Mouse (Mus musculus): ENCODE measurements around the gene Gm5678.
A peak's percentile ranks its signal among the peaks of the same experiment; 100 is the strongest.

Gm5678 gene

DNA sequence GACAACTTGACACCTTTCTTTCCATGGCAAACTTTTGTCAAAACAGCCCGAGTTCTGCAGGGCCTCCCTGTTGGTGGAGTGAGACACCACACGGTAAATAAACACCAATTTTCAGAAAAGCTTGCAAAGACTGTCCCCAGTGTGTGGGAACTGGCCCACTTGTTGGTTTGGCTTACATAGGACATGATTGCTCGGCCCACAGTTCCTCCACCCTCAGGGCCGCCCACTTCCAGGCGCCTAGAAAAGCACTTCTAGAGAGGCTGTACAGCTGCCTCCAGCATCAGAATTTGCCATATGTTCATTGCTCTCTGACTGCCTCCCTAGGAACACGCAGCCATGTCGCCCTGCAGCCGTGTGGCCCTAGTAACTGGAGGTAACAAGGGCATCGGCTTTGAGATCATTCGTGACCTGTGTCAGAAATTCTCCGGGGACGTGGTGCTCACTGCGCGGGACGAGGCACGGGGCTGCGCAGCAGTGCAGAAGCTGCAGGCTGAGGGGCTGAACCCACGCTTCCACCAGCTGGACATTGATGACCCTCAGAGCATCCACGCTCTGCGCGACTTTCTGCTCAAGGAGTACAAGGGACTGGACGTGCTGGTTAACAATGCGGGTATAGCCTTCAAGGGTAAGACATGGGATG, at the start of gene Gm5678:
Gene Gm5678, plus strand, starts transcription at position 337 of the 640 bp plus-strand sequence.
- DNase-seq (ENCODE audit: low spot score), result no peak

DNA sequence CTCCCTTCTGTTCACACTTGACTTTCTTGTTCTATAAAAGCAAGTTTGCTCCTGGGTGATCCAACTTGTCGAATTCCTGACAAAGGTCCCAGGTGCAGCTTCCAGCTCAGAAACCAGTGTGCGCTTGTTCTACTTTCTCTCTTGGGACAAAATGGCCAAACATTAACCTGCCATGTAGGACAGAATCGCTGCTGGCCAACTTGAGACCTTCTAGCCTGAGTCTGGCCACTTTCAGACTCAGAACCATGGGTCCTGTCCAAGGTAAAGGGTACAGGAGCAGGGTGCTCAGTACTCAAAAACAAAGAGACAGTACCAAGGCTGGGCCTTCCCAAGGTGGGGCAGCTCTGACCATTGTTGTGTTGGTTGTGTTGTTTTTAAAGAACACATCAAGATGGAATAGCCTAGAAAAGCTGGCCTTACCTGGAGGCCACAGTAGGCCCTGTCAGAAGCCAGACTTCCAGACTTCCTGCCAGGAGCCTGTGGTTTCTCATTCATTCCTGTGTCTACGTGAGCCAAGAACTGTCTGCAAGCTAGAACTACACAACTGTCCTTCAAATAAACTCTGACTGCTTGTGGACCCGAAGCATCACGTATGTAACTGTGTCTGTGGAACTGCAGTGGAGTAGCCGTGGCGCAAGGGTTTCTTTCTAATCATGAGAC, 49.4 kb upstream of the Gm5678 start:
- no peak for DNase-seq (ENCODE audit: low spot score)

DNA sequence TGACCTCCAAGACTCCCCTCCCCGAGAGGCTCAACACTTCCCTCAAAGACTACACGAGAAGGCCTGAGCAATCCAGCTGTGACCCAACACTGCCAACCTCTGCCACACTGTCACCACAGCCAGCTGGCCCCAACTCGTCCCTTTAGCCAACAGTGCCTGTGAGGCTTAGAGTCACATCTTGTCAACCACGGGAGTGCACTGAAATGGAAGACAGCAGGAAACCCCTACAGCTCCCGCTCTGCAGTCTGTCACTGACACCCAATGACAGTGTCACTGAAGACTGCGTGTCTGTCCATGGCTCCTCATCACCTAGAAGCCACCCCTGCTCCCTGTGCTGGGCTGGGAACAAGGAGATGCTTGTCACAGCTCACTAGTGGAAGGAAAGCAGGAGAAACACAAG, 46.8 kb upstream of the Gm5678 start:
- peak; percentile 90 for DNase-seq (ENCODE audit: low spot score)

DNA sequence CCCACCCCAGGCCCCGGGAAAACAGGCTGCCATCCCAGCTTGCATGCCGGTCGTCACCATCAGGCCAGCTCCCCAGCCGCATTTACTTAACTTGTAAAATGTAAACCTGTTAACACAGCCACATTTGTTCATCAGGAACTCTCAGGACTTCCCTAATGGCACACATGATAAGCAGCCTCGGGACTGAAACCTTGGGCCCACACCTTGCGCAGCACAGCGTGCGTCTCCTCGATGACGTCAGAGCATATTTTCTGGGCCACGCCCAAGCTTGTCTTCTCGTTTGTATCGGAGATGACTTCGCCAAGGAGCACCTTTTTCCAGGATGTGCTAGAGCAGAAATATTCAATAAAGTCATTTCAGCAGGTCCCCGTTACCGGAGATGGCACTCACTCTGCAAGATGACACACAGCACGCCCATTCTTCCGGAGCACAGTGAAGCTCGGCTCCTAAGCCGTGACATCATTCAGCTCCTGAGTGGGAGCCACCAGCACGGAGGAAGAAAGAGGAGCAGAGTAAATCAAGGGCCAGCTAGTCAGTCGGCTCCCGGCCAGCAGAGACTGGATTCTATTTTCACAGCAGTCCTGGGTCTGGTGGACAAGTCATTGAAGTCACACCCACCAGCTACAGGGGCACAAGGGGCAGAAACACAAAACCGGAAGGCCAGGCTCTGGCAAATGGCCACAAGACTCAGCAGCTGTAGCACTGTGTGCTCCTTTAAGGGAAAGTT, 42.8 kb upstream of the Gm5678 start:
- no peak for DNase-seq (ENCODE audit: low spot score)

DNA sequence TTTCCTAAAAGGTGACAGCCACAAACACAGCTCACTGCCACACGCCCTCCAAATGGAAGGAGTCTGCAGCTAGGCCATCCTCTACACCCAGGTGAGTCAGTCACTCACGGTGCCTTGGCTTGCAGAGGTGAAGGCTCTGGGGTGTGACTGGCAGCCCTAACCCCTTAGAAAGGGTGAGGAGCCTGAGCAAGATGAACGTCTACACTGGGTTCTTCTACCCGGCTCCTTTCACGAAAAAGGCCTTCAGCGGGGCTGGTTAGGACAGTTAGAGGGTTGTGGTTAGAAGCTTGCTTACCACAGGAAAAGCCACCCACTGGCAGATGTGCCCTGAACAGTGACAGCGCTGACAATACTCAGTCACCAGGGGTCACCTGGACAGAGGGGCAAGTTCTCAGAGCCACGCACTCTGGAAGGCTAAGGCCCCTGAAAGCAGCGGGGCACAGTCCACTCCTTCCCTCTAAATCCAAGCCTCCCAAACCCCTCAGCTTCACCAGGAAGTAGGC, 42.1 kb upstream of the Gm5678 start:
- no peak for DNase-seq (ENCODE audit: low spot score)

DNA sequence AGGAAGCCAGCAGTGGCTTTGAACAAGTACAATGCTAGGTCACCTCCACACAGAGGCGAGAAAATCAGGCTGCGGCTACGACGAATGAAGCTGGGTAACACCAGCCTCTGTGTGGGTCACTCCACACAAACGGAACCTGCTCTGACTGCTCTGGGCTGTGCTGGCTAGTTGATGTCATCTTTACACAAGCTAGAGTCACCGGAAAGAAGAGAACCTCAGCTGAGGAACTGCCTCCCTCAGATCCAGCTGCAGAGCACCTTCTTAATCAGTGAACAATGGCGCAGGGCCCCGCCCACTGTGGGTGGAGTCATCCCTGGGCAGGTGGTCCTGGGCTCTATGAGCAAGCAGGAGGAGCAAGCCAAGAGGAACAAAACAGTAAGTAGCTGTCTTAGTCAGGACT, 41.5 kb upstream of the Gm5678 start:
- DNase-seq (ENCODE audit: low spot score), result no peak

DNA sequence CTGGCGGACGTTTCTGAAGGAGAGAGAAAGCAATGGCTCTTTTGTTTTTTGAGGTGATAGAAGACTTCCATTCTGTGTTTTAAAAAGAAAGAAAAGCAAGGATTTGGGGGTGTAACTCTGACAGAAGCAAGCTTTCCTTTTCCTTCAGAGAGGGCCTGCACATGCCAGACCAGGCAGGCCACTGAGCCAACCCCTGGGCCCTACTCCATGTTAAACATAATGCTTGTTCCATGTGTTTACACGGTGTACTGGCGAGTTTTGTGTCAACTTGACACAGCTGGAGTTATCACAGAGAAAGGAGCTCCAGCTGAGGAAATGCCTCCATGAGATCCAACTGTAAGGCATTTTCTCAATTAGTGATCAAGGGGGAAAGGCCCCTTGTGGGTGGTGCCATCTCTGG, 39.6 kb upstream of the Gm5678 start:
- no peak for DNase-seq (ENCODE audit: low spot score)

DNA sequence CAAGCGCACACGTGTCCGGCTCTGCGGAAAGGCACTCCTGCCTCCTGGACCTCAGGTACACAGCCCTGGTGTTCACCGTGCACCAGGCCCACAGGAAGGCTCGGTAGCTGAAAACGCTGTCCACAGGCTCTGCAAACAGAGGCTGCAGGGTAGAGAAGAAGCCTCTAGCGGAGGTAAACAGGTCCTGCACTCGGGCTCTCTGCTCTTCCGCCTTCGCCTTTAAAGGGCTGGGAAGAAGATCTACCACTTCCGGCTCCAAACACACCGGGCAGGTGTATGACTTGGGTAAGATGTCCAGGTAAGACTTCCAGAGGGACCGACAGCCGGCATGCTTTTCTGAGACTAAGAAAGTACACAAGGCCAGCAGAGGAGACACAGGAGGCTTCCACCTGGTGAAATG, 37.0 kb upstream of the Gm5678 start:
- no peak for DNase-seq (ENCODE audit: low spot score)

DNA sequence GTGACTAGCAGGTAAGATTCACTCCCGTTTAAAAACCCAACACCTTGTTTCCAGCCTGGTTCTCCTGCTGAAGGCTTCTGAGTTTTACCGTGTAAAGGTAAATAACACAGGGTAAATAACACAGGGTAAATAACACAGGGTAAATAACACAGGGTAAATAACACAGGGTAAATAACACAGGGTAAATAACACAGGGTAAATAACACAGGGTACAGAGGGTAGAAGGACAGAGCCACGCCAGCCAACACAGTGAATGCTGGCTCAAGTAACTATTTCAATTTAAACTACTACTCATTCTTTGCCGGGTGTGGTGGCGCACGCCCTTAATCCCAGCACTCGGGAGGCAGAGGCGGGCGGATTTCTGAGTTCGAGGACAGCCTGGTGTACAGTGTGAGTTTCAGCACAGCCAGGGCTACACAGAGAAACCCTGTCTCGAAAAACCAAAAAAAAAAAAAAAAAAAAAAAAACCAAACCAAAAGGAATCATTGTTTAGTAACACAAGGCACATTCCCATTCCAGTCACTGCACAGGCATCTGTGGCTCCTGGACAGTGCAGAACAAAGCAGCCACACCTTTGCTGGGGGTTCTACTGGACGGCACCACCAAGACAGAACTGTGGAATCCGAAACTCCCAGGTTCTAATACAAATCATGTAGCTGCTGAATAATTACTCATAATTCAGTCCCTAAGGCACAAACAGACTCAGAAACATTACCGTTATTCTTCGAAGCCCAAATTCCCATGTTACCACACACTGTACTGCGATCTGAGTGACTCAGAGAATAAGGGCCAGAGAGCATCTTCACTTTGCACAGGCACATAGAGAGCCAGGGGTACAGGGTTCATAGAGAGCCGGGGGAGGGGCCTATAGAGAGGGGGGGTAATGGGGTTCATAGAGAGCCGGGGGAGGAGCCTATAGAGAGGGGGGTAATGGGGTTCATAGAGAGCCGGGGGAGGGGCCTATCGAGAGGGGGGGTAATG, 36.2 kb upstream of the Gm5678 start:
- peak; percentile 45 for DNase-seq (ENCODE audit: low spot score)

DNA sequence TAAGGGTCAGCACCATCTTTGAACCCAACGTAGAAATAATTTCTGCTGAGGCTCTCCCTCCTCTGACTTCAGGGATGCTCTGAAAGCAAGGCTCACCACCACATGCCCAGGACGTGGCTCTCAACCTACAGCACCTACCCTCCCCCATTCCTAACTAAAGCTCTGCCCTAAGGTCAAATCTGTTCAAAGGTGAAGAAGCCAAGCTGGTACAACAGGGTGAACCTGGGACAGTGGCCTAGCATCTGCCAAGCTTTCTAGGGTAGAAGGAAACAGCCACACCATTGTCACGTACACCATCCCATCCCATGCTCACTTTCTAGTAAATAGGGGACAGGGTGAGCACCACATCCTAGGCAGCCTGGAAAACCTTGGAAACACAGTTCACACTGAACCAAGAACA, 35.2 kb upstream of the Gm5678 start:
- DNase-seq (ENCODE audit: low spot score), result no peak

DNA sequence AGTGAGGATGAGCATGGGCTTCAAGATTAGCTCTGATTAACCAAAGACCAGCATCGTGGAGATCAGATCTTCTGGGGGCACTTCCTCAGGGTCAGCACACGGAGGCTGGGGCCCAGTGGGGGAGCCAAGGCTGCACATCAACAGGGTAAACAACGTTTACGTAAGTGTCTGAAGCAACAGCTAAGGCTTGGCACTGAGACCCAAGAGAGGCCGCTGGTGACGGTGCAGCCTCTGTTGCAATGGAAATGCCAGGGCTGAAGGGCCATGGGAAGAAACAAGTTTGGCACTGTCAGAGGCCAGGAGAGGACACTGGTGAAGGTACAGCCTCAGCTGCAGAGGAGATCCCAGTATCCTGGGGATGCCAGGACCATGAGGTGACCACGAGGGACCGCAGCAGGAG, 34.5 kb upstream of the Gm5678 start:
- peak; percentile 78 for DNase-seq (ENCODE audit: low spot score)

DNA sequence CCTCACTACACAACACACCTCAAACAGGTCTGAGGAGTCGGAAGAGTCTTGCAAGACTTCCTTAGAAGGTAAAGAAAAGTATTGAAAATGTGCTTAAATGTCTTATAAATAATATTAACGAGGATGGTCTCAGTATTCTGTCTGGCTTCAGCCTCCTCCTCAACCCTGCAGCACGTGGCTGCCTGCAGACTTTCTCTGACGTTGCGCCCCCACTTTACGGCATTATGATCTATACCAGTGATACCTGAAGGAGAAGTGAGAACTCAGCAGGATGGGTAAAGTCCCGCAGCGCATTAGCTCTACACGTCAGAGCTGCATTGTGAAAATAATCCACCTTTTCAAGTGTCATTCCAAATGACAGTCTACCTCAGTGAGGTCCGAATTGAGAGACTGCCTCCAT, 33.4 kb upstream of the Gm5678 start:
- DNase-seq (ENCODE audit: low spot score), result no peak

DNA sequence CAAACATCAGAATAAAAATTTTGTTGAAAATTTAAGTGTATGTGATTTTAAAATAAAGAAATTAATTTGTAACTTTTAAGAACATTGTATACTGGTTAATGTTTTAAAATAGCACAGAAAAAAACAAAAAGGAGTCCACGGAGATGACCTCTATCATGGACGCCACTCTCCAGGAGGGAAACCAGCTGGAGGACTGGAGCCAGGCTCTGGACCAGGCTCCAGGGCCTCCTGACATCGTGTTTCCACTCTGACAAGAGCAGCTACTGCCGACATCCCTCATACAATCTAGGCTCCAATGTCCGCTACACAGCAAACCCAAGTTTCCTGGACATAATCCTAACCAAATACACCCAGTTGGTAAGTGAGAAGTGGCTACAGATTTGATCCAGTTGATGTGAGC, 32.1 kb upstream of the Gm5678 start:
- DNase-seq (ENCODE audit: low spot score), result no peak

DNA sequence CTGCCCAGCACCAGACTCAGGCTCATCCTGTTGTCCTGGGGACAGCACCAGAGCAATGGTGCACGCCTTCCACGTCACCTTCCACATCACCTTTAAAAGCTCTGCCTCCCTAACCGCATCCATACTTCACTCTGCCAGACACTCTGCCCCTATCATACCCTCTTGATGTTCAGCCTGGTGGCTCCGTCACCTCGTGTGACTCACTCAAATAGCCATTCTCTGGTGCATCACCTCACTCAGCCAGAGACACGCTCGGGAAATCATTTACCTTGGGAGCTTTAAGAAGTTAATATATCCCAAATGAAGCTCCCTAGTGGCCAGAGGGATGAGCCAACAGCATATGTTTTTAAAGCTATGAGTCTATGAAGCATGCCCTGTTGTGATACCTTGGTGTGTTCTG, 31.1 kb upstream of the Gm5678 start:
- no peak for DNase-seq (ENCODE audit: low spot score)

DNA sequence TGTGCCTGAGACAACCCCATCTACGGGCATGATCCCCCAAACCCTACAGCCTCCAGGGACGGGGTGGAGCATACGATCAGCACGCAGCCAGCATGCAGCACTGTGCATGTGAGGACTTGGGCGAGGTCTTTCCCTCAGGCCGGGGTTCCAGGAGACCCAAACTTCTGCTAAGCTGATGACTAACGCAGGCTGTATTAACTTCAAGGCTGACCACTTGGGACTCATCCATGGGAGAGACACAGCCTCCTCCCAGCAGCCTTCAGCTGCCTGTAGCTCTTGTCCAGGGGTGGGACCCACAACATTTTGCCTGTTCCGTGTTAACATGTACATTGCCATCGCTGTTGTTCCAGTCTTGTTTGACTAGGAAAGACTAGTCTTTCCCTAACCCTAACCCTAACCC, 30.3 kb upstream of the Gm5678 start:
- DNase-seq (ENCODE audit: low spot score), result no peak

DNA sequence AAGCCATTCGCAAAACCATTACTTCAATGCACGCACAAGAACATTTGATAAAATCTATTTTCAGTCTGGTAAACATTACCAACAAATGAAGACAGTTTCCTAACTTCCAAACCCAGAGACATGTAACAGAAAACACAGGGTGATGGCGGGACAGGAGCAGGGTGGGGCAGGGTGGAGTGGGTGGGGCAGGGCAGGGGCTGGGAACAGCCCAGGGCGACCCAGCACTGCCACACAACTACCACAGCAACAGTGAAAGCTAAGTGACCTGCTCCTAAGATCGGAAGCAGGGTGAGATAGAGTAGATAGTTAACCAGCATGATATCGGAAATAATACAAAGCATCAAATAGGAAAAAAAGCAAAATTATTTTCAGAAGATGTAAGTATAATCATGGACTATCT, 28.4 kb upstream of the Gm5678 start:
- DNase-seq (ENCODE audit: low spot score), result no peak

DNA sequence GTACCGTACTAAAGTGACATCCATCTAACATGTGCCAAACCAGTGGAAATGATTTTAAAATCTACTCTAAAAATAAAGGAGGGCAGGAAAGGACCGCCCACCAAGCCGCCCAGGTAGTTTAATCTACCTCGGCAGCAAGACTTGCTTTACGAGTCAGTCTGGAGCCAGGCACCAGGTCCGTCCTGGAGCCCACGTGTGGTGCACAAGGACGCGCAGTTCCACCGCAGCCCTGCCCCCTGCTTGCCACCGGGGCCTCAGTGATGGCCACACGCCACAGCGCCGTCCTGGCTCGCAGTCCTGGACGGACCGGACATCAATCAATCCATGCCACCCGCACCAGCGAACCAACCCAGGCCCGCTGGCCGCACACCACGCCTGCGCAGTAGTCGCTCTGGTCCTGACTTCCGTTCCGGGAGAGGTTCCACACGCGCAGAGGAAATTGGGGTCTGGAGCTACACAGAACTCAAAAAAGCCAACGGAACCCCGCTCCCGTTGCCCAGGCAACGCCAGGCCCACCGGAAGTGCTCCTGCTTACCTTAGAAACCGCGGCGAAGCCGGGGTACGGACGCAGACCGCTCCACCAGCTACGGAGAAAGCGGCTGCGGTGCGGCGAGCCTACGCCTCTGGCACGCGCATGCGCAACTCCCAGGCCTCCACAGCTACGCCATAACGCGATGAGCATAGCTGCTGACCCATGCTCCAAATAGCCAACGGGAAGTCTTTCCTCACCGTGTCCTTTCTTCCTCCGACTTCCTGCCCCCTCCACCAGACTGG, 24.3 kb upstream of the Gm5678 start, which contains the start of gene Setd4:
Gene Setd4, minus strand, starts transcription at position 625 of the 774 bp plus-strand sequence.
- DNase-seq (ENCODE audit: low spot score), result peak; percentile 97

DNA sequence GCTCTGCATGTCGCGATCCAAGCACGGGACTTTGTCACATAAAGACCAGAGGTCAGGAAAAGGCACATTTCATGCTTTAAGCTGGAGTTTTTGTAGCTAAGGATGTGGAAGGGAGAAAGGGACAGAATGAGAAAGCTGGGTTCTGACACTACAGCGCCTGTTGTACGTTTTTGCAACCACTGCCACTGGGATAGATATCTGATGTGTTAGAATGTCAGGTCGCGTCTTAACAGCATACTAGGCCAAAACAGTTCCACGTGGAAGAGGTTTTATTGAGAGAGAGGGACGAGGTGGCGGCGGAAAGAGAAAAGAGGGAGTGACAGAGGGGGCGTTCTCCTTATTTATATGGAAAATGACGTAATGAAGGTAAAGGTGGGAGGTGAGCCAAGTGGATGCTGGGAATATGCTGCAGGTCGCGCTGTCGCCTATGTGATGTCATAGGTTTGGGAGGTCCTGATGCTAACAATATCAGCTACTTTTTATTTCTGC, 23.4 kb upstream of the Gm5678 start:
- no peak for DNase-seq (ENCODE audit: low spot score)

DNA sequence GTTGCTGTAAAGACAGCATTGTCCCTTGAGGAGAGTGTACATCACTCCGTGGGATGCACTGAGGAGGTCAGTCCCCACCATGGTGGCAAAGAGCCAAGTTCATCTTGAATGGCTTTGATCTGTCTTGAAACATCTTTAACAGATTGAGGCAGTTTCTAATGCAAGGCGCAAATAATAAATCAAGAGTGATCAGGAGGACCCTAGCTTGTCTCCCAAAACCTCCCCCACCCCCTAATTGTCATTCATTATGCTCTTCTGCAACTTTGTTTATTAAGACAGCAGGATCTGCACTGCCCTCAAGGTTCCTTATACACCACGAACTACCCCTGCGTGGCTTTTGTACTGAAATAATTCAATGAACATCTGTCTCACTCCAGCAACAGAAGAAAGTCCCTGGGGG, 22.3 kb upstream of the Gm5678 start, which contains the start of gene Cbr1:
Gene Cbr1, plus strand, starts transcription at position 301 of the 400 bp plus-strand sequence.
- no peak for DNase-seq (ENCODE audit: low spot score)

DNA sequence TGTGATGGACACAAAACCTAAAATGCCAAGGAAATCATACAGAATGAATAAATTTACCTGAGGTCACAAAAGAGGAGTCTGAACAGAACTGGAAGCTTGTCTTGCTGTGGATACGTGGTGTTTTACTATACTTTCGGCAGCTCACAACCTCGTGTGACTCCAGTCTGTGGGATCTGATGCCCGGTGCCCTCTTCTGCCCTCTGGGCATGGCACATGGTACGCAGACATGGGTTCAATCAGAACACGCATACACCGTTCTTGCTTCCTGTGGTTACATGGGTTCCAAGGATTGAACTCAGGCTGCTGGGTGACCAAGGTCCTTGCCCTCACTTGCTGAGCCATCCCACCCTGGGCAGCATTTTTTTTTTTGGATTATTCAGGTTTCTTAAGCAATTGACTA, 21.8 kb upstream of the Gm5678 start:
- DNase-seq (ENCODE audit: low spot score), result no peak

DNA sequence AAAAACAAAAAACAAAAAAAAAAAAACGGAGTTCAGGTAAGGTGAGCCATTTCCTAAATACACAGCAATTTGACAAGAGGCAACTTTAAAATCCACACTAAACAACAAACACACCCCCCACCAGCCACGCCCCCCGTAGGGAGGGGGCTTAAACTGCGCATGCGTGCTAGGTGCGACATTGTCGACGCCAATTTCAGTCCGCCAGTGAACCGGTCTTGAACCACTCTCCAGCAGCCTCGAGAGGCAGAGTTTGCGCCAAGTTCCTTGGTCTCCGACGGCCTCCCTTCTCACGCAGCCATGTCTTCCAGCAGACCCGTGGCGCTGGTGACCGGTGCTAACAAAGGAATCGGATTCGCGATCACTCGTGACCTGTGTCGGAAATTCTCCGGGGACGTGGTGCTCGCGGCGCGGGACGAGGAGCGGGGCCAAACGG, 20.2 kb upstream of the Gm5678 start:
- peak; percentile 96 for DNase-seq (ENCODE audit: low spot score)
